ENCODE assay signal across 9 mouse cellular contexts in the genomic region with DNA sequence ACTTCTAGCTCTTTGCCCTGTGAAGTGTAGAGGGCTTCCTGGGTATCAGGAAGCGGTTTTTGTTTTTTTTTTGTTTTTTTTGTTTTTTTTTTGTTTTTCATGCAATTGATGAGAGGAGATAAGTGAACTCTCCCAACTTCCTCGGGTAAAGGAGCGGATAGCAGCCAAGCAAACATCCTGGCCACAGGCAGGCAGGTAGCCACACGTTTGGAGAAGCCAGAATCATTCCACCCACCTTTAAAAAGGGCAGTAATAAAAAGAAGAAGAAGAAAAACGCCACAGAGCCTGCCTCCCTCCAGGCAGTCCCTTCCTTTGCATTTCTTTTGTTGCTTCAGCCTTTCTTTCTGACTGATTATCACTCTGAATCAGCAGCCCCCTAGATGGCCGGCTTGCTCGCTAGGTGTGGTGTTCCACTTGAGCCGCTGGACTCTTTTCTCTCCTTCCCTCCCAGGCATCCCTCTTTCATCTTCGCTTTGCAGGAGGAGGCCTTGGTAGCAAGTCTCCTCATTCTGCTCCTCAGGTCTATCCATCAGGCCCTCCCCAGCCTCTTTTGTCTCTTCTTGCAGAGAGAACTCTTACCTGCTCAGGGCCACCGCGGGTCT.
A peak's percentile ranks its signal among the peaks of the same experiment; 100 is the strongest.
DNase-seq lines count a peak whose midpoint lies in the region; ATAC-seq and TF ChIP-seq lines count a peak whose summit lies in the region.
"Had no signal": no experiment of that assay in that cellular context is flagged by ENCODE, and none has a peak within 500 bp of the region (broad histone marks: within the 10 kb centered on the region; RNA-seq: fewer than 3 reads in every experiment).

No protein-coding gene starts in this region.

- no peaks in the 10 kb centered on the region for H3K36me3 ChIP-seq in heart, embryonic 13.5 days
- H3K36me3 ChIP-seq in embryonic facial prominence, embryonic 13.5 days, result no peaks in the 10 kb centered on the region
- H3K36me3 ChIP-seq in limb, embryonic 13.5 days, result no peaks in the 10 kb centered on the region
- H3K36me3 ChIP-seq in intestine, postnatal 0 days (ENCODE audit: control insufficient read depth, insufficient read depth), result no peaks in the 10 kb centered on the region
- H3K36me3 ChIP-seq: lung, embryonic 15.5 days had no signal

- DNase-seq in heart, postnatal 4 days, result no peak
- peak; percentile 41 for DNase-seq in R1 (ENCODE audit: low read depth, low spot score)
- DNase-seq in ovary, postnatal 10 days (ENCODE audit: low spot score), result no peak
- no peak for DNase-seq in cerebellum, adult 9-10 months

- peak overlapping the region; percentile 5; the same call in 1 of the 2 replicates for H3K4me3 ChIP-seq in heart, embryonic 13.5 days
- no peak overlapping the region for H3K4me3 ChIP-seq in embryonic facial prominence, embryonic 13.5 days
- H3K4me3 ChIP-seq in limb, embryonic 13.5 days, result no peak overlapping the region
- no peak overlapping the region for H3K4me3 ChIP-seq in intestine, postnatal 0 days (ENCODE audit: low read depth, low read length)
- H3K4me3 ChIP-seq: lung, embryonic 15.5 days had no signal

- no peak for TF ChIP-seq CTCF in intestine, postnatal 0 days (IDR thresholded peaks at IDR 0.05; ENCODE audit: low read depth)

- WGBS in heart, embryonic 13.5 days, result 16% methylated on average over 11 of the region's 11 CpGs
- 25% methylated on average over 11 of the region's 11 CpGs for WGBS in embryonic facial prominence, embryonic 13.5 days
- WGBS in limb, embryonic 13.5 days, result 26% methylated on average over 11 of the region's 11 CpGs
- 33% methylated on average over 11 of the region's 11 CpGs for WGBS in intestine, postnatal 0 days

- no peaks in the 10 kb centered on the region for H3K9me3 ChIP-seq in heart, embryonic 13.5 days
- no peaks in the 10 kb centered on the region for H3K9me3 ChIP-seq in embryonic facial prominence, embryonic 13.5 days
- H3K9me3 ChIP-seq in limb, embryonic 13.5 days, result no peaks in the 10 kb centered on the region
- no peaks in the 10 kb centered on the region for H3K9me3 ChIP-seq in intestine, postnatal 0 days (ENCODE audit: control insufficient read depth)
- H3K9me3 ChIP-seq: lung, embryonic 15.5 days had no signal

- H3K27ac ChIP-seq in heart, embryonic 13.5 days (replicated peaks), result no peak overlapping the region
- H3K27ac ChIP-seq in embryonic facial prominence, embryonic 13.5 days, result no peak overlapping the region; the same call in 1 of the 2 replicates
- no peak overlapping the region for H3K27ac ChIP-seq in limb, embryonic 13.5 days
- no peak overlapping the region for H3K27ac ChIP-seq in intestine, postnatal 0 days (ENCODE audit: low read depth, low read length)
- H3K27ac ChIP-seq: lung, embryonic 15.5 days had no signal

- no peak overlapping the region for H3K9ac ChIP-seq in heart, embryonic 13.5 days
- no peak overlapping the region for H3K9ac ChIP-seq in embryonic facial prominence, embryonic 13.5 days
- H3K9ac ChIP-seq in limb, embryonic 13.5 days, result no peak overlapping the region; the same call in 1 of the 2 replicates
- no peak overlapping the region for H3K9ac ChIP-seq in intestine, postnatal 0 days (ENCODE audit: low read depth, low read length)
- H3K9ac ChIP-seq: lung, embryonic 15.5 days had no signal

- no peaks in the 10 kb centered on the region for H3K27me3 ChIP-seq in heart, embryonic 13.5 days (replicated peaks)
- 0 out of 2 replicates have a peak, but pooled peaks cover 4% of the 10 kb centered on the region for H3K27me3 ChIP-seq in embryonic facial prominence, embryonic 13.5 days
- H3K27me3 ChIP-seq in limb, embryonic 13.5 days, result 0 out of 2 replicates have a peak, but pooled peaks cover 4% of the 10 kb centered on the region
- no peaks in the 10 kb centered on the region; the same call in 1 of the 2 replicates for H3K27me3 ChIP-seq in intestine, postnatal 0 days (replicated peaks; ENCODE audit: control insufficient read depth, insufficient read depth, low read length)
- H3K27me3 ChIP-seq: lung, embryonic 15.5 days had no signal

- ATAC-seq in heart, embryonic 13.5 days (ENCODE audit: extremely low read depth, insufficient number of reproducible peaks, low FRiP score, low TSS enrichment), result no peak
- ATAC-seq in embryonic facial prominence, embryonic 13.5 days (ENCODE audit: insufficient number of reproducible peaks, insufficient read depth, low FRiP score, low TSS enrichment, low read depth), result no peak
- ATAC-seq in limb, embryonic 13.5 days (ENCODE audit: low FRiP score, low read depth), result no peak
- no peak for ATAC-seq in intestine, postnatal 0 days

- H3K4me2 ChIP-seq in heart, embryonic 13.5 days, result peak overlapping the region; percentile 55
- peak overlapping the region; percentile 11 for H3K4me2 ChIP-seq in embryonic facial prominence, embryonic 13.5 days
- H3K4me2 ChIP-seq in limb, embryonic 13.5 days (replicated peaks), result peak overlapping the region; percentile 24; the same call in 1 of the 2 replicates
- H3K4me2 ChIP-seq in intestine, postnatal 0 days (replicated peaks; ENCODE audit: low read depth), result no peak overlapping the region
- H3K4me2 ChIP-seq: lung, embryonic 15.5 days had no signal

- peaks cover 6% of the 10 kb centered on the region; the same call in 1 of the 2 replicates for H3K4me1 ChIP-seq in heart, embryonic 13.5 days
- H3K4me1 ChIP-seq in embryonic facial prominence, embryonic 13.5 days, result peaks cover 5% of the 10 kb centered on the region; the same call in 1 of the 2 replicates
- H3K4me1 ChIP-seq in limb, embryonic 13.5 days, result peaks cover 5% of the 10 kb centered on the region; the same call in 1 of the 2 replicates
- no peaks in the 10 kb centered on the region for H3K4me1 ChIP-seq in intestine, postnatal 0 days (replicated peaks; ENCODE audit: control insufficient read depth, insufficient read depth, low read length)
- H3K4me1 ChIP-seq: lung, embryonic 15.5 days had no signal
